Mouse (Mus musculus): ENCODE measurements at regions not wholly inside any gene's neighbourhood (a gene's known extent, or its start where the extent isn't known, plus 50 kb on each side); places are given as distances from the start of the nearest gene placed in this dataset.

- DNase-seq: no peak
Observed at GRCm38 (mm10) chr10:120666202-120666860, 190.1 kb upstream of the Hmga2 start.

- DNase-seq: no peak
Observed at GRCm38 (mm10) chr10:120665670-120666069, 189.4 kb upstream of the Hmga2 start.

GRCm38 (mm10) chr10:120664419-120664818 lies 188.2 kb upstream of the Hmga2 start:
- no peak for DNase-seq

DNA sequence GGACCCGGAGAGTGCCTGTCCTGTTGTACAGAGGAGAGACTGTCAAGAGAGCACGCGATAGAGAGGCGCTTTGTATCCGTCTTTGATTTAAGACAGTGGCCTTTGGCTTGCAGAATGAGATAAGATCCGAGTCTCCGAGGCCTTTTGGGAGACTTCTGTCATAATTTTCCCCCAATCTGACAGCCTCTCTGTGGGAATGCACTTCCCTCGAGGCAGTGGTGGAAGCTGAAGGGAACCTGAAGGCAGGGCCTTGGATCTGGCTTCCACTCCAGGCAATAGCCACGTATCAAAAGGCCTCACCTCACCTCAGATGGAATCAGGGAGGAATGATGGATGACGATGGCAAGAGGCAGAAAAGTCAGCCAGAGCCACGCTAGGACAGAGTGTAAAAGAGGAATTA lies 187.1 kb upstream of the Hmga2 start:
- DNase-seq: peak; percentile 42

GRCm38 (mm10) chr10:120660503-120660902 lies 184.2 kb upstream of the Hmga2 start:
- DNase-seq: no peak

GRCm38 (mm10) chr10:120655238-120655931 lies 179.1 kb upstream of the Hmga2 start:
- no peak for DNase-seq

GRCm38 (mm10) chr10:120652525-120653215 lies 176.4 kb upstream of the Hmga2 start:
- DNase-seq: no peak

GRCm38 (mm10) chr10:120651845-120652244 lies 175.6 kb upstream of the Hmga2 start:
- no peak for DNase-seq

GRCm38 (mm10) chr10:120650336-120650735 lies 174.1 kb upstream of the Hmga2 start:
- no peak for DNase-seq

DNA sequence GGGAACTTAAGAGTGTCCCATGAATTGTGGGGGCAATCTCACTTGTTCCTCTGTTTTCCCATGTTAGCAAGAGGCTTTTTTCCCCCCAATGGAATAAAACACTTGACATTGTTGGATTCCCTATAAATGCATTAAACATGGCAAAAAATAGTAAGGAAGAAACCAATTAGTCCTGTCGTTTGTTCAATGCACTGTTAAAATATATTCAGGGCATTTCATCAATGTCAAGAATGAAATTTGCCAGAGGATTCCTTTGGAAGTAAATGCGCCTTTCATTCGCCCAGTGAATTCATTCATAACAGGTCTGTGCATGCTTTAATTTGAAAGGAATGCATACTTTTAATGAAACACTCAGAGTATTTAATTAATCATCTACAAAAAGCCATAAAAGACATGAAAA lies 172.5 kb upstream of the Hmga2 start:
- DNase-seq: no peak

DNA sequence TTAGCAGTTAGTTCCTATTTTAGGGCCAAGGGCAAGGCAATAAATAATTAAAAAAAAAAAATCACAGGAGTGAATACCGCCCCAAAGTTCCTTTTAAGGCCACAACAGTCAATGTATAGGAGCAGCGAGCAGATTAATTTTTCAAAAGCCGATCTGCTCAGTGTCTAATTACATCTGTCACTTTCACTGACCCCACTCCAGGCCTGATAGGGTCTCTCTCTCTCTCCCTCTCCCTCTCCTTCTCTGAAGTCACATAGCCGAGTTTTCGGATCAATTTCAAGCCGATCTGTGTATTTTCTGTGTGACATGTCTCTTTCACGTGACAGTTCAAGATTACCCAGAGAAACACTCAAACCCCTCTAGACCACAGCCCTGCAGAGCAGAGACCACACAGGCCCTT lies 171.8 kb upstream of the Hmga2 start:
- DNase-seq: no peak

GRCm38 (mm10) chr10:120647323-120647722 lies 171.1 kb upstream of the Hmga2 start:
- no peak for DNase-seq

GRCm38 (mm10) chr10:120646862-120647311 lies 170.6 kb upstream of the Hmga2 start:
- peak; percentile 61 for DNase-seq

DNA sequence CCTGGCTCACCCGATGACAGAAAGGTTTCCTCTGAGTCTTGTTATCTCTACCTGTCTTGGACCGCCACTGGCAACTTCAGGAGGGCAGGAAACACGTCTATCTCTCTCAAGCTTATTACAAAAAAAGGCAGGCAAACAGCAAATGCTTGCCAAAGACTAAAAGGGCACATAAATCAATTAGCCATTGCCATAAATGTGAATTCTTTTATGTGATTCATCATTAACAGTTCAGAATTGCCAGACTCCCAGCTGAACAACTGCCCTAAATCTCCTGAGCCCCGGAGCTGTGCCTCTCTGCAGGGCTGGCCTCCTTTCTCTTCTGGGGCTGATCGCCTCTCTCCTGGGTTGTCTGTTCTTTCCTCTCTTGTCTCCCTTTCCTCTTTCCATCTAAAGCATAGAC lies 164.6 kb upstream of the Hmga2 start:
- peak; percentile 42 for DNase-seq

DNA sequence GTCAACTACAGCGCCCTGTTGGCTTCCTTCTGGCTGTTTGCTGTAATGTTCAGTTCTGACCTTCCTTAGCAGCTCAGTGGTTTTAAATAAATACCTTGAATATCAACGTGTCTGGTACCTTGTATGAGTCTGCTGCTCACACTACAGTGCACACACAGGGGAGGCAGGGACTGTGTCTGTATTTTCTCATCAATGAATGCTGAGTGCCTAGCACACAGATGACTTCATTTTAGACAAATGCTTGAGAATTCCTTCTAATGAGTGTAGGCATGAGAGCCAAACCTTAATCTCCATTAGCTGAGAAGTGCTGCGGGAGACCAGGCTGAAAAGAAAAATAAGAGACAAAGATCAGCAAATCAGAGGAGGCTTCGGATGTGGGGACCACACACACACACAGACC lies 162.0 kb upstream of the Hmga2 start:
- DNase-seq: no peak

DNA sequence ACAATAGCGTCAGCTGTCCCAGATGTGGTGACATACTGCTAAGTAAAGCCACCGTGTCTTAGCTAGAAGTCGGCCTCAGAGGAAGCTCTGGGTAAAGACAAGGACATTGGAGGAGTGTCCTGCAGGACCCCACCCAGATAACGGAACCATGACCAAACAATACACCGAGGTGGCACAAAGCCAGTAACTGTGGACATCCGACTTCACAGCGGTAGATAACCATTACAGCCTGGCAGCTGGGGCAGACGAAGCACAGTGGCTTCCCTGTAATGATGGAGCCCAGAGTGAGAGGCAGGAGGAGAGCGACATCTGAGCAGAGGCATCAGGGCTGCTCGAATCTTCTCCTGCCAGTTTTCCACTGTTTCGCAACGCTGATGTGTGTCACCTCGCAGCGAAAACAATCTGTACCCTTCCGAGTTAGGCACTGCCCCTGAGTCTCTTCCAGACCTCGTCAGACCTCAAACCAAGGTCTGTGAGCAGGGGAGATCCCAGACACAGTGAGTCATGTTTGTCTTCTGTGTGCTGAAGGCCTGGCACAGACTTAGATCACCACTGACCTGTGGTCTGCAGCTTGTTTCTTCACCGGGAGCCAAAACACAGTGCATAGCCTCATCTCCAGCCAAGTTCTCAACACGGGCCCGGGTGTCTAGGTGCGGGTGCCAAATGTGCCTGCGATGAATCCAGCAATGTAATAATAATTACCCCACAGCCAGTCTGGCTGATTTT lies 159.7 kb upstream of the Hmga2 start:
- DNase-seq: peak; percentile 91

DNA sequence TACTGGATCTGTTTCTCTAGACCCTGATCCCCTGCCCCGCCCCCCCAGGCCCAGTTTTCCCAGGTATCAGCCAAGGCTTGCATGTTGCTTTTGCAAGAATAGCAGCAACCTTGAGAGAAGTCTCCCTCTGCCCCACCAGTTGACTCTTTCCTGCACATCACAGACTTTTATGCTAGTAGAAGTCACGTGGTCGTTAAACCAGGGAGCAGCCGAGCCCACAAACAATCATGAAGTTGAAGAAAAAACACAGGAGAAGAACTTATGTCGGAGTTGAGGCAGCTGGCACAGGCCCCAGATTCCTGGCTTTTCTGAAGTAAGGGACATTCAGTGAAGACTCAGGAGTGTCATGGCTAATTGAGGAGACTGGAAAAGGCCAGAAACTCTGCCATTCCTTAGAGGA lies 158.9 kb upstream of the Hmga2 start:
- no peak for DNase-seq

GRCm38 (mm10) chr10:120632071-120632470 lies 155.8 kb upstream of the Hmga2 start:
- DNase-seq: no peak

DNA sequence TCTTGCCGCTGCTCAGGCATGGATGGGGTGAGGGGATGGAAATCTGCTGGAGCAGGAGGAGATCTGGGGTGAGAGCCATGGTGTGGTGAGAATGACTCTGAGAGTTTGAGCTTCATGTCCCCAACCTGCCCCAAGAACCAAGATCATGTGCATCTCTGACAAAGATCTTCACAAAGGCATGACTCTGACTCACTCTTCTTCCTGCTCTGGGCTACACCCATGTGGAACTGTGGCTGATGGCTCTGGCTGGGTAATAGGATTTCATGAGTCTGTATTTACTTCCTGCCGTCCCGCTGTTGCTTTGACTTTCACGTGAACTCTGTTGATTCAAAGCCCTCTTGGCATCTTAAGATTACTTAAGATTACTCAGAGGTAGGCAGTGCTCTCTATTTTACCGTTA lies 151.8 kb upstream of the Hmga2 start:
- no peak for DNase-seq

GRCm38 (mm10) chr10:120625474-120625873 lies 149.2 kb upstream of the Hmga2 start:
- no peak for DNase-seq

GRCm38 (mm10) chr10:120624203-120624942 lies 148.1 kb upstream of the Hmga2 start:
- no peak for DNase-seq
